Mouse (Mus musculus) adrenal gland, postnatal 36 days (tissue): ENCODE measurements at regions not wholly inside any gene's neighbourhood (a gene's known extent, or its start where the extent isn't known, plus 50 kb on each side); places are given as distances from the start of the nearest gene placed in this dataset.

Experiments
- DNase-seq, 2 experiments: peaks; one replicate each; pipeline ENCODE4 v3.0.0; 2021; ENCODE audit warnings: mixed read lengths in 1 of 2

- DNase-seq: no peak
Observed at GRCm38 (mm10) chr14:55301996-55302395, 80.2 kb downstream of the Dhrs2 start.

- no peak for DNase-seq
Observed at GRCm38 (mm10) chr14:55313615-55314014, 91.8 kb downstream of the Dhrs2 start.

GRCm38 (mm10) chr14:55323897-55324296 is 102.1 kb downstream of the Dhrs2 start:
- no peak for DNase-seq

GRCm38 (mm10) chr14:55324335-55324734 is 102.5 kb downstream of the Dhrs2 start:
- DNase-seq: no peak

DNA sequence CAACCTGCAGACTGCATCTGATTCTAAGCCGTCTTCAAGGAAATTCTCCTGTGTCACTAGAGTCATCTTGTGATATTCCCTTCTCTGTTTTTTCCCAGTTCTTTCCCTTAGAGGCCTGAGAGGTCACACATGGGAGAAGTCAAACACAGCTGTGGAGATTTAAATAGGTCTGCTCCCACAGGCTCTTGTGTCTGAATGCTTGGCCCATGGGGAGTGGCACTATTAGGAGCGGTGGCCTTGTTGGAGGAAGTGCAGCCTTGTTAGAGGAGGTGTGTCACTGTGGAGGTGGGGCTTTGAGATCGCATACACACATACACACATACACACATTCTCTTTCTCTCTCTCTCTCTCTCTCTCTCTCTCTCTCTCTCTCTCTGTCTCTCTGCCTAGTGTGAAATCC is 112.0 kb downstream of the Dhrs2 start:
- DNase-seq: no peak

DNA sequence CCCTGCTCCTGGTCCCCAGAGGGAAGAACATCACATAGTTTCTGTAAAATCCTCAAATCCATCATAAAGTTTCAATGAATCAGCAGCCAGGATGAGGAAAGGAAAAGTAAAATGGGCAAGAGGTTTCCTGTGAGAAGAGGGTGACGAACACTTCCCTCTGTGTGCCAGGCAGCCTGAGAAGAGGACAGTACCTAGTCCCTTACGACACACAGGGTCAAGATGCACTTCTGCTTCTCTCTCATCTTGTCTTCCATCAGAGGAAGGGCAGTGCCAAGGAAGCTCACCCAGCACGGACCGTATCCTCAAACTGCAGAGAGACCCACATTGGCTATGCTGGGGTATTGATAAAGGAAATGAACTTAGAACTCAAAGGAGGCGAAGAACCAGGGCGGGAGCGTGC is 112.5 kb downstream of the Dhrs2 start:
- DNase-seq: no peak

GRCm38 (mm10) chr14:55335586-55335985 is 113.8 kb downstream of the Dhrs2 start:
- DNase-seq: no peak

- no peak for DNase-seq
Observed at GRCm38 (mm10) chr14:55336451-55337195, 114.8 kb downstream of the Dhrs2 start.

GRCm38 (mm10) chr14:55338010-55338409 is 116.2 kb downstream of the Dhrs2 start:
- peak; percentile 5 to 12 for DNase-seq

DNA sequence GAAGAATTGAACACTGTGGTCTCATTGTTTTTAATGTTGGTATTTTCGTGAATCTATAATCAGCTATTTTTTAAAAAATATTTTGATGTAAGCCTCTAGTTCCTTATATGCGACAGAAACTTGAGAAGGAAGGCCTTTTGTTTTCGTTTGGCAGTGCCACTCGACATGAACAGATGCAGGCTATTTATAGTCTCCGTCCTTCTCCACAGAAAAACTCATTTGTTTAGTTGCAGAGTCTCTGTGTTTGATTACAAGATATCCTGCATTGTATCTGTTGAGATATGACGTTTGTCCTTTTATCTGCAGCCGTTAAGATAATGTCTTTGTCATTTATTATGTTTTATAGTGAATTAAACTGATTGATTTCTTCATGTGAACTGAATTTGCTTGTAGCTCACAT is 116.7 kb downstream of the Dhrs2 start:
- DNase-seq: no peak

DNA sequence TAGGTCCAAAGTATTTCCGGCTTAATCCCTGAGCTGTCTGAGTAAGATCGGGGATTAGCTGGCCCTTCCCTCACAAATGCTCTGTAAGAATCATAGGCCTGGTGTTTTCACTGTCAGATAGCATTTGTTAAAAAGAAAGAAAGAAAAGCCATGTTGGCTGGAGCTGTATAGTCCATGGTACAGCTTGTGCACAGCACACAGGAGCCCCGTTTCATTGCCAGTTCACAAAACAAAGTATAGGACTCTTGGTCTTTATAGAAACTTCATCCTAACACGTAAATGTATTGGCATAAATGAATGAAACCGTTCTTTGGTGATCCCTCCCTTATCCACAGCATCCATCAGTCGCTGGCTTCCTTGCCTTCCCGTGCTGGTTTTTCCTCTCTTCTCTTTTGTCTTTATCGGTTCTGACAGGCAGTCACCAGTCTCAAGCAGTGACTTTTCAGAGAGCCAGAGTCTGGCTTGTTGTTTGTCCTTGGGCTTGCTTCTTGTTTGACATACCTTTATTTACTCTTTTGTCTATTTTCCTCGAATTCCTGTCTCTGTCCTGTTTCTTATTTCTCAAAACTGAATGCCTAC is 117.3 kb downstream of the Dhrs2 start:
- DNase-seq: no peak

DNA sequence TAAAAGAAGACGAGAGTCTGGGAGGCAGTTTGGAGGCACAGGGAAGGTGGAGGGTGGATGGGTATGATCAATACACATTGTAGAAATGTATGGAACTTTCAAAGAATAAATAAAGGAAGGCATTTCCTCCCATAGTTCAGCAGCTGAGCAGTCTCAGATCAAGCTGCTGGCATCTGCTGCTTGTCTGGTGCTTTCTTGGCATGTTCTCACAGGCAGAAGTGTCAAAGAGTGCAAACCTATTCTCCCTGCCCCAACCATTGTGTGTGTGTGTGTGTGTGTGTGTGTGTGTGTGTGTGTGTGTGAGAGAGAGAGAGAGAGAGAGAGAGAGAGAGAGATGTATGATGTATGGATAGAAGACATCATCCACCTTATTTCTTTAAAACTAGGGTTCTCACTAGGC is 121.5 kb downstream of the Dhrs2 start:
- DNase-seq: no peak

DNA sequence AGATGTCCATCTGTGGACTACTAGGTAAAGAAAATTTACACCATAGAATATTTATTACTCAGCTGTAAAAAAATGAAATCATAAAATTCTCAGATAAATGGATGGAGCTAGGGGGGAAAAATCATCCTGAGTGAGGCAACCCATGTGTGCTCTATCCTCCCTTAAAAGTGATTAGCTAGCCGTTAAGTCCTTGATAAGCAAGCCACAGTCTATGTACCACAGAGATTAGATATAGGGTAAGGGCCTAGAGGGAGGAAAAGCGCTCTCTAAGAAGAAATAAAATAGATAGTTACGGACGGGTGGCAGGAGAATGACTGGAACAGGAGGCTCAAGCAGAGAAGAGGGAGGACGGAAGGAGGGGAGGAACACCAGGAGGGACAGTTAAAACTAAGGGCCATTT is 122.1 kb downstream of the Dhrs2 start:
- no peak for DNase-seq

DNA sequence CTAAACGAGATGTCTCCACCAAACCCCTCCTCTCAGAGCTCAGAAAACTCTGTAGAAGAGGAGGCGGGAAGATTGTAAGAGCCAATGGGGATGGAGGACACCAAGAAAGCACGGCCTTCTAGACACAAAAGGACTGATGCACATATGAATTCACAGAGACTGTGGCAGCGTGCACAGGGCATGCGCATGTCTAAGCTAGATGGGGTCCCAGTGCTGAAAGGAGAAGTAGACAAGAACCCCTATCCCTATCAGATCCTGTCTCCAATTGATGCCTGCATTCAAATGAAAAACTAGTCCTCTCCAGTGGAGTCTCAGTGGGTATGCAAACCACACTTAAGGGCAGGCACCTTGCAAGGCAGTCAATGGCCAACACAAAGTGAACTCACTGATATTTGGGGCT is 123.3 kb downstream of the Dhrs2 start:
- DNase-seq: no peak

- DNase-seq: no peak
Observed at GRCm38 (mm10) chr14:55348098-55348497, 126.3 kb downstream of the Dhrs2 start.

GRCm38 (mm10) chr14:55357258-55357657 is 121.3 kb upstream of the Dhrs4 start:
- DNase-seq: no peak

DNA sequence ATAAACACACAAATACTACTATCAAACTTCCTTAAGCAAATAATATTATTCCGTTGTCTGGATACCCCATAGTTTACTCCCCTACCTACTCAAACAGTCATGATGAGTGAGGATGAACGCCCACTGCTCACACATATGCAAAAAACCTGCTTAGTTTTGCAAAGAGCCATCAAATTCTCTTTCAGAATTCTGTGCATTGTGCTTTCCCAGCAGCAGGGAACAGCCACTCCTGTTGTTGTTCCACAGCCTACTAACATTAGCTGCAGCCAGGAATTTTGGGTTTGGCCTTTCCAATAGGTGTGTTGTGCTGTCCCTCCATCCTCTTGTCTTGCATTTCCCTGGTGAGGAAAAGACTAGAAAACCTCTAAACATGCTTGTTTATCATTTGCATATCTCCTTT is 120.1 kb upstream of the Dhrs4 start:
- DNase-seq: no peak

- no peak for DNase-seq
Observed at GRCm38 (mm10) chr14:55362316-55362715, 116.2 kb upstream of the Dhrs4 start.

DNA sequence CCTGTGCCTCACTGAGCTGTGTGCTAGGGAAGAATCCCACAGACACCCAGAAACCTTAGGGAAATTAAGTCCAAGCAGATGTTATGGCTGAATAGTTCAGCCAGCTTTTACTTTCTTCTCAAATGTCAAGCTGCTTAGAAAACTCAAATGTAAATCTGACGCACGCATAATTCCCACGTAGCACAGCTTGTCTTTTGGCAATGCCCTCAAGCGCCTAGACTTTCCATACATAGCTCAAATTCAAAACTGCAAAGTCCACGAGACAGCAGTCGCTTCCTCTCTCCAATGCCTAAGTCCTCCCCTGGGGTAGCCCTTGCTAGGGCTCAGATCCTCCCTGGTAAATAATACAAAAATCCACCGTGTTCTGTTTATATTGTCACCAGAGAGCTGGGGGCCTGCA is 115.8 kb upstream of the Dhrs4 start:
- no peak for DNase-seq

DNA sequence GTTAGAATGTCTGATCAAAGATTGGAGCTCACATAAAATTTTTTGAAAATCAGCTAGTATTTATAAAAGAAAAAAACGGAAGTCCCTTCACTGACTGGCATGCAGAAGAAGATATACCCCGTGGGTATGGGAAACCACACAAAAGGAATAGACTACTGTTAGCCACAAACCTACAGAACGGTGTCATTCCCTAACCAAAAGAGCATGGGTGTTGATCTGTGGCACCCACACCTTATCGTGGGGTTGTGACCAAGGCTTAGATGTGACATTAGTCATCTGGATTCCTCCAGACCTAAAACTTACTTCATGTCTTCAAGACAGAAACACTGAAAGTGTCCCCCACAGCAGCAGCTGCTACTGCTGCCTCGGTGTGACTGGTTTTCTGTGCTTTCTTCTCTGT is 108.2 kb upstream of the Dhrs4 start:
- no peak for DNase-seq

- DNase-seq: no peak
Observed at GRCm38 (mm10) chr14:55372960-55373359, 105.6 kb upstream of the Dhrs4 start.

DNA sequence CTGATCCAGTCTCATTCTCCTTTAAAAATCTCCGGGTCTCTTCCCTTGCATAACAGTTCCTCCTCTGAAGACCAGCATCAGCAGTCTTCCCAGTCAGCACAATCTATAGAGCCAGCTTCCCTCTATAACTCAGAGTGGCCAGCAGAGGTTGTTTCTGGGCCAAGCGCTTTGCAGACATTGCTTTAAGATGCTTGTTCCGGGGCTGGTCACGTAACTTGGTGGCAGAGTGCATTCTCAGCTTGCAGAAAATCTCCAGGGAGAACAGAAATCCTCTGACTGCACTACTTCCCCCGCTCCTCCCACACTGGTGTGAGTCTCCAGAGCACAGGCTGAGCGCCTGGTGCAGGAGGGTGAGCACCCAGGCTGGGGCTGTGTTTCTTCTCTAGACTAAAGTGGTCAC is 91.8 kb upstream of the Dhrs4 start:
- peak in 1 of 2 experiments; percentile 4 for DNase-seq

DNA sequence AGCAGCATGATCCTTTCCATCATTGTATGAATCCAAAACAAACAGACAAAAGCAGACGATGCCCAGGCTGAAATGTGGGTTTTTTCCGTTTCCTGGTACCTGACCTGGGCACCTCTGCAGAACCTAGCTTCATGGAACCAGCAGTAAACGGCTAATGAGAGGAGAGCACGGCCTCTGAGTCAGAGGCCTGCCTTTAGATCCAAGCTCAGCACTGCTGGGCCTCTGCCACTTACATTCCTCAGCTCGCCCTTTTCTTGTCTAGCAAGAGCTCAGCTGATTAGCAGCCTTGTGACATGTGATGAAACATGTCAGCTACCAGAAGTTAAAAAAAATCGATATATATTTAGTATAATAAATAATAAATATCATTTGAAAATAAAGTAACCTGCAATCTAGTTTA is 91.2 kb upstream of the Dhrs4 start:
- no peak for DNase-seq

DNA sequence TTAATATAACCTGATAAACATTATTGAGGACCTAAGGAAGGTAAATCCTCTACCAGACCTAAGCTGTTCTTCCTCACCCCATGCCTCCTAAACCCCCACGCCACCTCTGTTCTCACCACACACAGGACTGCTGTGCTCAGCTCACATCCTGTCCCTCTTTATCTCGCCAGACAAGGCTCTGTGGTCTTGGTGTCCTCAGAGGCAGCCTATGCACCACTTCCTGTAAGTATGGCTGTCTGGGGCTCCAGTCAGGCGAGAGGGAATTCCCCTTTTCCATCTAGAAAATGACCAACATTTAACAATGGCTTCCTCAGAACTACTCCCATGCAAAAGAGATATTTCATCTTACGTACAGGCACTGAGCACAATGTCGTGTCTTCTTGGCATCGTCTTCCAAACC is 86.2 kb upstream of the Dhrs4 start:
- no peak for DNase-seq
